Mouse (Mus musculus): ENCODE measurements at regions not wholly inside any gene's neighbourhood (a gene's known extent, or its start where the extent isn't known, plus 50 kb on each side); places are given as distances from the start of the nearest gene placed in this dataset.

DNA sequence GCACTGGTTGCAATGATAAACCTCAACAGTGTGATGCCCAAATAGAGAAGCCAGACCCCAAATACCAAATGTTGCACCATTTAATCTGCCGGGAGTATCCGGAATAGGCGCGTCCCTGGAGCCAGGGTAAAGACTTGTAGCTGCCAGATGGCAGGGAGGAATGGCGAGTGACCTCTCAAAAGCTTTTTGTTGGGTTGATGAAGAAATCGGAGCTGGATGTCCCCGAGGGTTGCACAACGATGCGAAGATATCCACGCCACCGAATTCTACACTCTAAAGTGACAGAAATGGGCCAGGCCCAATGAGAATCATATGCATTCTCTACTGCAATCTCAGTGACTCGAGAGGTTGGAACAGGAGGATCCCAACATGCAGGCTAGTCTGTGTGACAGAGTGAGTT is 312.1 kb upstream of the Dio3 start:
- no peak for DNase-seq

DNA sequence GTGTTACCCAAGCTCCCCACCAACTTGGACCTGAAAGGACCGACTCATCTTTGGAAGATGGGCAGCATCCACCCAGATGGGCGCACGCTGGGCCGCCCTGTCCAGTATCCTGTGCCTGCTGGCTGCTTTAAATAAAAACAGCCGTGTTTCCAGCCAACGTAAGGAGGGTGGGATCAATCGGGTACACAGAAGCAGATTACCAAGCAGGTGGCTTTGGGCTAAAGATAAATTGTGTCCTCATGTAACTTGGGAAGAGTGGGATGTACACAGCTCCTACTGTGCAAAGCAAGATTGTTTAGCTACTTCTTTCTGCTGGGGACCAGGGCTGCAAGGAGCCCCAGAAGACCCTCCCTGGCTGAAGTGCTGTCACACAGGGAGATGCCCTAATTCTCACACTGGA is 310.6 kb upstream of the Dio3 start:
- DNase-seq, result no peak

DNA sequence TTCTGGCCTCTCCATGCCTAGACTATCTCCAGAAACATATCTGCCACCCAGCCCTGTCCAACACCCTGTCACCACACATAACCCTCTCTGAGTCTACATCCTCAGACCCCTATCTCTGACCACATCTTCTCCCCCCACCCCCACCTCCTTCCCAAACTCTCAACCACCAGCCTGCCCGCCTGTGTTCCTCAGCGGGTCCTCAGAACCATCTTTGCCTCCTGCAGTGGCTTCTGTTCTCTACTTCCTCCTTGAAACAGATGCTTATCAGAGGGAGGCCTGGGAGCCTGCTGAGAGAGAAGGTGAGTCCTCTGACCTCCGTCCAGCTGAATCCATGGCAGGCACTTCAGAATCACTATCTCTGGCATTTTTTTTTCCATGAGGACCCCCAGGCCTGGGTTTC is 307.4 kb upstream of the Dio3 start:
- DNase-seq, result no peak

DNA sequence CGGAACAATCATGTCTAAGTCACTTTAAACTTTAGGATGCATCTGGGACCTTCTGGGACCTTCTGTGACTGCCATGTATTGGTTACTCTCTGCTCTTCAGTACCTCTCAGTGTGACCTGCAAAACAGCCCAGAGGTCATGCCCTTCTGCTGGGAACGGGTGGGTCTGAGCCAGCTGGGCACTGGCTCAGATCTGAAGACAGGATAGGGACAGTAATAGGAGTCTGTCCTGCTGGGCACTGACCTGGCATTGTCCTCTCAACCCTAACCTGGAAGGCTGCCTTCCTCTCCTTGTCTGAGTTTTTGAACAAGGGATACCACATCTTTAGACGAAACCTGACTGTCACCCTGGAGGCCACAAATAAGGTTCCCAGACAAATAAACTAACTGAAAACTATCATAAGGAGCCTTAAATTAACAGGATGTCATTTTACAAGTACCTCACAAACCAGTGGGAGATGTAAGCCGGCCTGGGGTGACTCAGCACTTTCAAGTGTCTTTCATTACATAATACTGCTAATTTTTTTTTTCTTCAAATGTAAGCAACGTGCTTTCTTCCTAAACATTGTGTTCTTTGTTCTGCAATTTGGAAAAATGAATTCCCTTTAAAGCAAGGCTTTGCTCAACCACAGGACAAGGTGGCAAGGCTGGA is 306.4 kb upstream of the Dio3 start:
- DNase-seq, result no peak

DNA sequence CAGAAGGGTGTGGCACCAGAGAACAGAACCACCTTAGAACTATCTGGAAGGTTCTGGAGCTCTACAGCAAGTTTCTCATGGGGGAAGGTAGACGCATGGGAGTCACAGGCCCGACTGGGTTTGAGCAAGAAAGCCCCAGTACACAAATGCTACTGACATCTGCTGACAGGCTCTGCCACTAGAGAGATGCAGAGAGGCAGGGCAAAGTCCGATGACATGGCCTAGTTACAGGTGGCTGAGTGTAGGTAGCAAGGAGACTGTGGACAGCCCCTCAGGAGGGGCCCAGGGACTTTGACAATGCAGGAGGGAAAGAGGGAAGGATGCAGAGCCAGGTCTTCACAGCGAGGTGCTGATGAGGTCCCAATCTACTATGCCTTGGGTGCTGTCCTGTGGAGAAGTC is 305.3 kb upstream of the Dio3 start:
- DNase-seq, result no peak

DNA sequence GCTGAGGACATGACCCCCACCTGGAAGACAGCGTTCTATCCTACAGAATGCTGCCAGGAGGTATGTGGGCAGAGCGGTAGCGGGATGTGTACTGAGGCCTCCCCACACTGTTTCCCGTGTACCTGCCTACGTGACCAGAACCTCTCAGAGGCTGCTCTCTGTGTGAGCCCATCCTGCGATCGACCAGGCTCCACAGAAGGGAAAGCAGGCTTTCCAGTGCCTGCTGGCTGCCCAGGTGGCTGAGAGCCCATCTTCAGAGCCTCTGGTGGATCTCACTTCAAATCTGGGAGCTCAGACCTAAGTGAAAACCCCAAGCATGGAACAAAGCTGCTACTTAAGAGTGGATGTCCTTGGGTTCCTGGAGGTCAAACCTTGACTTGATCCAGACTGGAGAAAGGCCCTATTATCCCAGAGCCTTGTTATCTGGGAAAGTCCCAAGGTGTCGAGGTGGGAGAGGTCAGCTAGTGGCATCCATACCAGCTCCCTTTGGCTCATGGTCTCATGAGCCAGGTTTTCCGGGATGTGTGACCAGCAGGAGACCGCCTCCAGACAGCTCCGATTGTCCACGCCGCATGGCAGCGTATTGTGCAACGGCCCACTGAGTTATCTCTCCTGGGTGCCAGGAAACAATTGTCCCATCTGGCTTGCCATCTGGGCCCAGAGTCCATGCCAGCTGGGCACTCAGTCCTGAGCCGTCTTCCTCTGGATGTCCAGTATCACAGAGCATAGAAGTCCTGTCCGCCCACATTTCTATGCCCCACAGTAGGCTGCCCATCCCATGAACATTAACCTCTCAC is 303.5 kb upstream of the Dio3 start:
- DNase-seq, result no peak

DNA sequence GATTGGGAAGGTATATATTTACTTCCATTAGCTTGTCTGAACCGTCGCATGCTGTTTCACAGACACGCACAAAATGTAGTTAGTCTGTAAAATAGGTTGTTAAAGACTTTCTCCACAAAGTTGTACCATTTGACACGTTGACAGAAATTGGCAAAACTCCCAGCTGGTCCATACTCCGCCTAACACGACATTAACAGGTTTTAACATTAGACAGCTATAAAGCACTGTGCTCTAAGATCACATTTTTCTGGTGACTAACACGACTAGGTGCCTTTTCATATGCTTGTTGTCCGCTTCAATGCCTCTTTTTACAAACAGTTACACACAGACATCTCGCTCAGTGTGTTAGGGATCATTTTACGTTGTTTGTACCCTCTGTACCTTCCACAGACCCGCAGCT is 294.2 kb upstream of the Dio3 start:
- DNase-seq, result no peak

DNA sequence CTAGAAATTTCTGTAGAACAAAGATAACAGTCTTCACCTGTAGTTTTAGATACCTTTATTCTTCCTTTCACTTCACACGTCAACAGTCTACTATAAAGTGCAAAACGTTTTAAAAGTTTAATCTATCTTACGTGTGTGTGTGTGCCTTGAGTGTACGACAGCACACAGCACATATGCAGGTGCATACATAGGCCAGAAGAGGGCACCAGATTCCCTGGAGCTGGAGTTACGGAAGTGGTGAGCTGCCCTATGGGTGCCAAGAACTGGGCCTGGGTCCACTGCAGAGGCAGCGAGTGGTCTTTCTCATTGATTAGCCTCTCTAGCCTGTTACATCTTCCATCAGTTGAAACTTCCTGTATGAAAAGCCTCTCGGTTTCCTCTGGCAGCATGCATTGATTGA is 285.5 kb upstream of the Dio3 start:
- no peak for DNase-seq

DNA sequence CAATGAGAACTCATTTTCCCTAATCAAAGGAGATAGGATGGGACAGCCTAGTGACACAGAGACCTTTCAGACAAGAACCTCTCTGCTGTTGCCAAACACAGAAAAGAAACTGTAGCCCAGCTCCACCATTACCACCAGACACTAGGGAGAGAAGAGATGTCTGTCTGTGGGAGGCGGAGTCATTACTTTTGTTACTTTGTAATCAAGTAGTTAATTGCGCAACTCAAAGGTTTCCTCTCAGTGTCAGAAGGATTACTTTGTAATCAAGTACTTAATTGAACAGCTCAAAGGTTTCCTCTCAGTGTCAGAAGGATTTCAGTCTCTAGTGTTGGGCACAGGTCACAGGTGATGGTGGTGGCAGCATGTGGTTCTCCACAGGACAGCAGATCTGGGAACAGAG is 276.2 kb upstream of the Dio3 start:
- DNase-seq, result no peak

DNA sequence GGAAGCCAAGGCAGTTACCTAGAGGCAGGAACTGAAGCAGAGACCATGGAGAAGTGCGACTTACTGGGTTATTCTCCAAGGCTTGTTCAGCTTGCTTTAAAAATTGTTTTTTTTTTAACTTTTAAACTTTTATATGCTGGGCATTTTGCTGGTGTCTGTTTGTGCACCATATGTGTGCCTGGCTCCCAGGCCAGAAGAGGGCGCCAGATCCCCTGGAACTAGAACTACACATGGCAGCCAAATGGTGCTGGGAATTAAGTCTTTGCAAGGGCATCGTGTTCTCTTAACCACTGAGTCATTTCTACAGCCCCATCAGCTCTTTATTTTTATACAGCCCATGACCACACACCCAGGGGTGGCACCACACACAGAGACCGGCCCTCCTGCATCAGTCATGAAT is 269.7 kb upstream of the Dio3 start:
- no peak for DNase-seq

DNA sequence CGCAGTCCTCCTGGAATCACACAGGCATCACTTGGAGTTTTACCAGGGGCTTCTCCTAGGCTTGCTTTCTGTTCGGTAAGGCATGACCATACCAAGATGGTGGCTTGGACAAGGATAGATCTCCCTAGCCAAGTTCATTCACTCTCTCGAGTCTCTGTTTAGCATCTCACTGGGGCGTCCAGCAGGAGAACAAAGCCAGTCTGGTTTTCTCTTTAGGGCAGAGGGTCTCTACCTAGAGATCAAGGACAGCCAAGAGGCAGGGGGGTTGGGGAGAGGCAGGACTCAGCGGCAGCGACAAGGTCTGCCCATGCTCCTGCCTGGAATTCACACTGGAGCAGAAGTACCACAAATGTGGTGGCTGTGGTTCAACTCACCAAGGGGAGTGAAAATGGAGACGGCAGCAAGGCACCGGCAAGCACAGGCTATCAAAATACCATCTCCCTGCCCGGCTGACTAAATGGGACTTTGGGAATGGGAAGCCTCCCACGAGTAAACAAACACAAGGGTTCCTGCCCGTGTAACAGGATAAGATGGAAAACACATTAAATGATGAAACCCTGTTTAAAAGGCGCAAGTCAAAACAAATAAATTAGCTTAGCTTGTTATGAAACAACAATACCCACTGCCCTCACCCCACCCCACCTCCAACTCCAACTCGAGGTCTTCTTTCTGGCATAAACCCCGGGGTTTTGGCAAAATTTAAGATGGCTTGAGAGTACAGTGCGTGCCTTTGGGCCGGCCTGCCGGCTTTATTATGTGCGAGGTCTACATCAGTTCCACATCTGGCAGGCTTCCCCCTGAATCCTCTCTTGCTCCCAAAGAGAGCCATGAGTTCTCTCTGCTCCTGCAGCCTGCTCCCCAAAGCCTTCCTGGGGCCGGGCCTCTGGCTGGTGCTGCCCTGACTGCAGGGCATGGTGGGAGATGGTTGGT is 258.1 kb upstream of the Dio3 start:
- no peak for DNase-seq

DNA sequence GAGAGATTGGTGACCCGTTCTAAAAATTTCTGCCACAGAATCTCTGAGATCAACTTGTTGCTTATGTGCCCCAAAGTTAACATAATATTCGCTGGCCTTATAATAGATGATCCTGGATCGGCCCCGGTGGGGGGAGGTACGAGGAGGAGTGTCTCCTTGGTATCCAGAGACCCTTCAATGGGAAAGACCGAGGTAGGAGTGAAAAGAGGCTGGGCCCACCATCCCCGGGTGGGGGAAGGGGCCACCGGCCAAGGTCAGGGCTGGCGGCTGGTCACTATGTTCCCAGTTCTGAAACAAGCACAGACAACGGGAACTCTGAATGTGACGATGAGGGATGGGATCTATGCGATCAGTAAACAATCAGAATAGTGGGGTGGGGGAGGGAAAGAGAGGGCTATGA is 257.2 kb upstream of the Dio3 start:
- no peak for DNase-seq

DNA sequence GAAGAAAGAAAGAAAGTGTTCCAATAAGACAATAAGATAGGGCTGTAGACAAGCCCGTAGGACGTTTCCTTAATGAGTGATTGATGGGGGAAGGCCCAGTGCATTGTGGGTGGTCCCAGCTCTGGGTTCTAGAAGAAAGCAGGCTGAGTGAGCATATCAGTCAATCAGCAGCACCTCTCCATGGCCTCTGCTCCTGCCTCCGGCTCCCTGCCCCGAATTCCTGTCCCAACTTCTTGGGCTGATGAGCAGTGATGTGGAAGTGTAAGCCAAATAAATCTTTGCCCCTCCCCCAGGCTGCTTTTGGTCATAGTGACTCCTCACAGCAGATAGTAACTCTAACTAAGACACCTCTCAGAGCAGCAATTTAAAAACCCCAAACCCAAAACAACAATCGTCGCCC is 256.2 kb upstream of the Dio3 start:
- no peak for DNase-seq

DNA sequence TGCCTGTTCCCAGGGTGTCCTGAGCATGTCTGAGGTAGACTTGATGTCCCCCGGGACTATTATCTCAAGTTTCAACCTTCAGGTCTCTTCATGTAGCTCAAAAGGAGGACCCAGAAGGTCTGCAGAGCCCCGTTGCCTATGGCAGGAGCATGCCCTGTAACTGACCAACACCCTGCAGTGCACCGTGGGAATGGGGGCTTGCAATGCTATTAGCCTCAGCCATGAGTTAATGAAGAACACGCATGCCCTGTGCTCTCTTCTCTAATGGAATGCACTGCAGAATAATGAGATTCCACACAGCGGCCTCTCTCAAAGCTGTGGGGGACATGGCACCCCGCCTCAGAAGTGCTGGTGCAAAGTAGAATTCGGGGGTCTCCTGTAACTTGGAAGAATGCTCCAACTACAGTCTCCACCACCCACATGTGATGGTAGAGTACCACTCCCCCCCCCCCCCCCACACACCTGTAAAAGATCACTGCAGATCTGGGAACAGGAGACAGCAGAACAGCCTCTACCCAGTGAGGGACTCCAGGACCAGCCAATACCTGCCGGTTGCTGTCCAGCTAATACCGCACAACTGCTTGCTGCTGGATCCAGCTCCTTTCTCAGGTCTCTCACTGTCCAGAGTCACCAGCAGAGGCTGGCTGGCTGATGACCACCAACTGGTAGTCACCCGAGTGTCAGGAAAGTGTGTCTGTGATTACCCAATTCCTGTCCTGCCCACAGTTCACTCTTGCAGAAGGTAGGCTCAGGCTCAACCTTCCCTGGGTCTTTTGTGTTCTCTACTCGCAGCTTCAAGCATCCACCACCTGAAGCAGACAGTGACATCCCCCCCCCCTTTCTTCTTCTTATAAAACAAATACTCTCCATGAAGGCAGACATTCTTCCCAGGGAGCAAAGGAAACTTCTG is 255.4 kb upstream of the Dio3 start:
- DNase-seq, result no peak

DNA sequence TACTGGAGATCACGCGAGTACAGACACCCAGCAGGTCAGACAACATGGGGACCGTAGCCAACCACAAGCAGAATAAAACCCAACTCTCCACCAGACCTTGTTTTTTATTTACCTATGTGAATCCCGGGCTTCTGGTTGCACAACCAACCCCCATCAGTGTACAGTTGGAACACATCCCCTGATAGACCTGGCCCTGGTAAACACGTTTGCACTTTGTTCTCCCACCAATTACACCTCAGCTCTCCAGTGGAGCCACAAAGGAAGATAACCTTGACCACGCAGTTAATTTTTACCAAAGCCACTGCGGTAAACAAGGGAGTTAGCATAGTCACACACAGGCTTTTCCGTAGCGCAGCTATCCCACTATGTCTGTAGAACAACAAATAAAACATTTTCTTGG is 254.6 kb upstream of the Dio3 start:
- DNase-seq, result no peak

DNA sequence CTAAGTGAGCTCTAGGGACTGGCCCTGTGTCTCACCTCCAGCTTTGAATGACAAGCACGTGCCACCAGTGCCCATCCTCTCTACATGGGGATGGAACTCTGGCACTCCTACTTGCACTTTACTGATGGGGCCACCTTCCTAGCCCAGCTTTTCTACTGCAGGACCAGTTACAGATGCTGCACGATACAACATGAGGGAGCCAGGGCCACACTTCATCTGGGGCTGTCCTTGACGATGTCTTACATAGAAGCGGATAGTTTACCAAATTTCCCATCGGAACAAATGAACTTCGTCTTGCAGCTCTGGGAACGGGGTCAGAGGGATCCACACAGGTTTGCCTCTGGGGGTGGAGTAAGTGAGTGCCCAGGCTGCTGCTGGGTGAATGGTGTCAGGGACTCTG is 253.7 kb upstream of the Dio3 start:
- no peak for DNase-seq

DNA sequence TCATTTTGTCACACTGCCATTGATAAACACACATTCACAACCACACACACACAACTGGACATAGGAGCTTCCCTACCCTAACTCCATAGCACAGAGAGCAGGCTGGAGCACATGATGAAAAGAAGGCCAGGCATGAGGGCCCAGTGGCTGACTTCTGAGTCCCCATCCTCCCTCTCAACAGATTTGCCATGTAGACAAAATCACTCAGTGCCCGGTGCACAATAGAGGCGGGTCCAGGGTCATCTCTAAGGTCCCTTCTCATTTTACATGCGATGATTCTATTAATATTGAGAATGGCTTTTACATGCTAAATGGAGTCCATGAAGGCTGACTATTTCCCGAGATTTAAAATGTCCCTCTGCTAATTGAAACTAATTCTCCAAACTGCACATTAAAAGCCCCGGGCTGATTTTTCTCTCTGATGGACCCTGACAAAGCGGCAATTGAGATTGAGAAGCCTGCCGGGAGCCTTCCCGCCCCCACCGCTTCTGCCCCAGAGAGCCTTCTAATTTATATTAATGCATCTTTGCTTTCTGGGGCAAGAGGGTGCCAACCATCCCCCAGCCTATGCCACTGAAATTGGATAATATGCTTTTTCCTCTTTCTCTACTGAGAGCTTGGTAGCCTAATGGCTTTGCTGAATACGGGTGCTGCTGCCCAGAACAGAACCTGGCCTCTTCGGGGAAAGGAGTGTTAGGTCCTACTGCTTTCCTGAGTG is 252.7 kb upstream of the Dio3 start:
- no peak for DNase-seq

DNA sequence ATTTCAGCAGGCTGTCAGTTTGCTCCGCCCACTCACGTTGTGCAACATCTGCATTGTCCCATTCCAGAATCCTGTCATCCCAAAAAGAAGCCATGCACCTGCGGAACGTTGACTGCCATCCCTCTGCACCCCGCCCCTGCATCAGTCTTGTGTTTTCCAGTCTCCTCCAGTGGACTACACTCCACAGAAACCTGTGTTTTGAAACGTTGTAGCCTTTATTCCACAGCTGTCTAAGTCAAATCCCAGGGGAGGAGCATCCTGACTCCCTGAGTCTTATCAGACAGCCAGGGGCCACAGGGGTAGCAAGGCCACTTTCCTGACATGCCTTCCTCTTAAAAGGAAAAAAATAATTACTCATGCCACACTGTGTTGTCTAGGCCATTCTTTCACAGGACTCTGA is 251.5 kb upstream of the Dio3 start:
- no peak for DNase-seq

DNA sequence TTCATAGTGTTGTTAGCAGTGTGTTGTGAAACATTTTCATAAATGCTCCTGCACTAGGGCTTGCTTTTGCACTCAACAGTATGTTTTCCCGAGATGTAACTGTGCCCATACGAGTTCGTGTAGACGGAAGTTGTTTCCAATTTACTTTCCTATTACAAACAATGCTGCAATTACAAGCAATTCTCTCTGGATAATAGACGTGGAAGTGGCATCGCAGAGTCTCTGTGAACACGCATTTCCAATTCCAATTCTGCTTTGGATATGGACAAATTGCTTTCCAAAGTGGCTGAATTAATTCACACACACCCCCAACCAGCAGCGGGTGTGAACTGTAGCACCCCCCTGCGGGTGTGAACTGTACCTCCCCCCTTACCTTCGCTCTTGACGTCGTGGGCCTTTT is 250.9 kb upstream of the Dio3 start:
- DNase-seq, result no peak

DNA sequence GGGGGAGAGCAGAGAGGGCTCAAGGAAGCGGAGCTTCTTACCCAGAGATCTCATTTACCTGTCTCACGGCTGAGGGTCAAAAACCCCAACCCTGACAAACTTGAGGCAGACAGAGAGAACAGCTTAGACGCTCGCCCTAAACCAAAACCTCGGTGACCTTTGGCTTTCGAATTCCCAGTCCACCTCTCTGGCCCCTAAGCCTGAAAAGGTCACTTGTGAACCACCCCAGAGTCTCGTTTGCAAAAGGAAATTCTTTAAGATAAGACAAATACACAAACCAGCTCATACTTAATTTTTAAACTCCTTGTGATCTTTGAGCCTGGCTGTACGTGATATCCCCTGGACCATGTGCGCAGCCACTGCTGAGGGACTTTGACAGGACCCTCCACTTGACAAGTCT is 250.2 kb upstream of the Dio3 start:
- DNase-seq, result no peak

DNA sequence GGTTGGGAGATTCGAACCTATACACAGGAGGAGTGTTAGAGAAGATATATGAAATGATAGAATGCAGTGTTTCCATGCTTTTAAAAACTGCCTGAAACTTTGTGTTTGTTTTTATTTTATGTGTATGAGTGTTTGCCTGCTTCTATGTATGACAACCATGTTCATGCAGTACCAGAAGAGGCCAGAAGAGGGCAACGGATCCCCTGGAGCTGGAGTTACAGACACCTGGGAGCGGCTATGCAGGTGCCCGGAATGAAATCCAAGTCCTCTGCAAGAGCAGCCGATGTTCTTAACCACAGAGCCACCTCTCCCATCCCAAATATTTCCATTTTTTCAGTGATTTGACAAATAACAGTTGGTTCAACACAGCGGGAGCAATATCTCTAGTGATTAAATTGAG is 247.5 kb upstream of the Dio3 start:
- peak in 1 of 2 experiments; percentile 28 for DNase-seq

DNA sequence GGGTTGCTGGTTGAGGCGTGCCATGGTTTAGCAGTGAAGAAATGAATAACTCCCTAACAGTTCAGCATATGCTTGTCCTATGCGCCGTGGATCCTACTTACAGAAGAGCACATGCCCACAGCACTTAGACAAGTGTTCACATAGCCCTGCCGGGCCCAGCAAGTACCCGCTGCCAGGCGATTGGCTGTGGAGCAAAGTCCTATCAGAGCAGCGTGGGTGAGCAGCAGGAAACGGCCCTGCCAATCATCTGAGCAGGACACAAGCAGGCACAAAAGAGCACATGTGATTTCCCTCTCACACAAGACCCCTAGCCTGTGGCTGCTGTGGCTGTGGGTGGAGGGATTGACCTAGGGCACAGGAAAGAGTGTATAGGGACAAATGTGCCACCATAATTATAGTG is 243.7 kb upstream of the Dio3 start:
- no peak for DNase-seq
